Mouse (Mus musculus) testis, adult 2 months (tissue): ENCODE data around the gene Armc3. TPM values are rescaled to one million over a fixed set of nuclear protein-coding genes. Genes with fewer than 3 reads are reported as not detected.

Experiments used
- H3K27ac ChIP-seq: fragments of 200-500 bp; 2 replicates; pipeline ENCODE4 v1.5.1; 2012; ENCODE audit warnings: low read depth, low read length; ENCODE audit not compliant: control insufficient read depth, insufficient read depth
- H3K27me3 ChIP-seq: fragments of 200-500 bp; 2 replicates; pipeline ENCODE4 v1.6.1; 2012; ENCODE audit warnings: mild to moderate bottlenecking, low read length, moderate library complexity; ENCODE audit not compliant: control insufficient read depth, insufficient read depth
- H3K36me3 ChIP-seq: fragments of 200-500 bp; 2 replicates; pipeline ENCODE4 v1.6.1; 2012; ENCODE audit warnings: mild to moderate bottlenecking, low read length; ENCODE audit not compliant: control insufficient read depth, insufficient read depth
- H3K4me1 ChIP-seq: fragments of 200-500 bp; 2 replicates; pipeline ENCODE4 v1.6.1; 2012; ENCODE audit warnings: low read length; ENCODE audit not compliant: control insufficient read depth, insufficient read depth
- H3K4me3 ChIP-seq: fragments of 200-500 bp; 2 replicates; pipeline ENCODE4 v1.5.1; 2012; ENCODE audit warnings: low read depth, mild to moderate bottlenecking, low read length, moderate library complexity, mixed read lengths; ENCODE audit not compliant: control insufficient read depth
- CTCF ChIP-seq: fragments of 200-500 bp; IDR thresholded peaks from 2 replicates; pipeline ENCODE4 v1.5.1; 2012; ENCODE audit warnings: low read depth, mild to moderate bottlenecking, inconsistent platforms, low read length, moderate library complexity; ENCODE audit not compliant: control insufficient read depth, insufficient read depth, insufficient replicate concordance
- POLR2A ChIP-seq: fragments of 200-500 bp; IDR thresholded peaks from 2 replicates; pipeline ENCODE4 v1.6.1; 2012; ENCODE audit warnings: low read depth, mild to moderate bottlenecking, inconsistent platforms, low read length, moderate library complexity; ENCODE audit not compliant: control insufficient read depth
- polyA plus RNA-seq: library from polyadenylated mRNA; depleted of rRNA; stranded (reverse); fragments of >200 nt; gene quantifications from 2 replicates; pipeline ENCODE4 v1.2.3, GENCODE M21; 2012; rRNA removed

The Armc3 gene
- polyA plus RNA-seq, 1 experiment = 41.3 TPM

GRCm38 (mm10) chr2:19343901-19344635 lies 145.0 kb downstream of the Armc3 start:
- H3K4me3 ChIP-seq = peak overlapping the region; percentile 74
- H3K27ac ChIP-seq = no peak overlapping the region
- H3K36me3 ChIP-seq = no peaks in the 10 kb centered on the region
- TF ChIP-seq CTCF (no peak), POLR2A (no peak)
- no peaks in the 10 kb centered on the region for H3K27me3 ChIP-seq
- H3K4me1 ChIP-seq = no peaks in the 10 kb centered on the region; the same call in 1 of the 2 replicates

GRCm38 (mm10) chr2:19344636-19345413 lies 145.7 kb downstream of the Armc3 start:
- Histone ChIP-seq H3K4me3 (peak overlapping the region; percentile 74), H3K27me3 (no peaks in the 10 kb centered on the region), H3K27ac (no peak overlapping the region), H3K36me3 (no peaks in the 10 kb centered on the region), H3K4me1 (no peaks in the 10 kb centered on the region; the same call in 1 of the 2 replicates)
- TF ChIP-seq POLR2A (no peak), CTCF (peak; percentile 67; the same call in 1 of the 2 replicates)

- no peaks in the 10 kb centered on the region; the same call in 1 of the 2 replicates for H3K4me1 ChIP-seq
- no peaks in the 10 kb centered on the region for H3K36me3 ChIP-seq
- H3K27me3 ChIP-seq = no peaks in the 10 kb centered on the region
- H3K27ac ChIP-seq = no peak overlapping the region
- TF ChIP-seq CTCF (no peak), POLR2A (no peak)
- peak overlapping the region; percentile 62 for H3K4me3 ChIP-seq
Measured at GRCm38 (mm10) chr2:19345414-19345964, 146.4 kb downstream of the Armc3 start.

GRCm38 (mm10) chr2:19348454-19348853 lies 149.4 kb downstream of the Armc3 start:
- TF ChIP-seq POLR2A (no peak), CTCF (no peak)
- no peaks in the 10 kb centered on the region for H3K27me3 ChIP-seq

GRCm38 (mm10) chr2:19350167-19350566 lies 151.1 kb downstream of the Armc3 start:
- H3K4me3 ChIP-seq = no peak overlapping the region
- H3K27ac ChIP-seq = no peak overlapping the region
- H3K36me3 ChIP-seq = no peaks in the 10 kb centered on the region
- no peaks in the 10 kb centered on the region for H3K27me3 ChIP-seq
- TF ChIP-seq POLR2A = no peak
- no peak for TF ChIP-seq CTCF
- no peaks in the 10 kb centered on the region for H3K4me1 ChIP-seq

More at GRCm38 (mm10) chr2:19348454-19348853, 149.4 kb downstream of the Armc3 start:
- H3K27ac ChIP-seq = no peak overlapping the region
- H3K36me3 ChIP-seq = no peaks in the 10 kb centered on the region
- H3K4me1 ChIP-seq = no peaks in the 10 kb centered on the region; the same call in 1 of the 2 replicates
- no peak overlapping the region for H3K4me3 ChIP-seq

GRCm38 (mm10) chr2:19351615-19352253 lies 152.6 kb downstream of the Armc3 start:
- Histone ChIP-seq H3K27me3 (no peaks in the 10 kb centered on the region), H3K4me1 (no peaks in the 10 kb centered on the region), H3K4me3 (no peak overlapping the region), H3K27ac (no peak overlapping the region), H3K36me3 (no peaks in the 10 kb centered on the region)
- no peak for TF ChIP-seq CTCF

- no peak overlapping the region for H3K4me3 ChIP-seq
- no peak overlapping the region for H3K27ac ChIP-seq
- H3K4me1 ChIP-seq = no peaks in the 10 kb centered on the region
- H3K27me3 ChIP-seq = no peaks in the 10 kb centered on the region
- no peak for TF ChIP-seq POLR2A
- no peak for TF ChIP-seq CTCF
- no peaks in the 10 kb centered on the region for H3K36me3 ChIP-seq
Measured at GRCm38 (mm10) chr2:19353158-19353557, 154.1 kb downstream of the Armc3 start.

Other genes with a start within 250 kb of the Armc3 start
- gene Pip4k2a, start 201.2 kb upstream of the Armc3 start, polyA plus RNA-seq = 1.0 and 1.3 TPM in 2 replicates
- 3.2 and 4.2 TPM in 2 replicates for gene 4930426L09Rik, start 201.0 kb upstream of the Armc3 start, polyA plus RNA-seq
- 7.0 and 8.4 TPM in 2 replicates for gene Msrb2, start 172.1 kb downstream of the Armc3 start, polyA plus RNA-seq
- gene Ptf1a, start 246.4 kb downstream of the Armc3 start, polyA plus RNA-seq = 0.06 TPM in 1 of 2 replicates, not detected in the other